Mouse (Mus musculus) heart, postnatal 25 days (tissue): ENCODE results near the gene Nrap. TPM values are rescaled to one million over a fixed set of nuclear protein-coding genes. Genes with fewer than 3 reads are reported as not detected.
A peak's percentile ranks its signal among the peaks of the same experiment; 100 is the strongest.
"Not testable (repeated sequence)": the region's sequence is repeated elsewhere in the genome, so short reads cannot be mapped to it uniquely, and the experiment has no call there.

ENCODE experiments used
- DNase-seq: peaks from one replicate; pipeline ENCODE4 v3.0.0; 2022; ENCODE audit warnings: low spot score
- intact Hi-C: fragments of 180-260 bp; cut with DNase I; formaldehyde crosslinking; loops from one replicate; pipeline ENCODE4 v1.15.1; 2025
- total RNA-seq, 2 experiments: library from RNA; stranded (reverse); gene quantifications; 2 replicates each; pipeline ENCODE4 v1.2.3; 2021

Nrap gene
- 100 to 1,000 TPM; 314 to 343 TPM for total RNA-seq

- no peak for DNase-seq
- intact Hi-C loops, result no loop called here
These were observed at the start of gene Nrap for GRCm38 (mm10) chr19:56389879-56390278. Nrap (minus strand) TSS chr19:56390037.

DNA sequence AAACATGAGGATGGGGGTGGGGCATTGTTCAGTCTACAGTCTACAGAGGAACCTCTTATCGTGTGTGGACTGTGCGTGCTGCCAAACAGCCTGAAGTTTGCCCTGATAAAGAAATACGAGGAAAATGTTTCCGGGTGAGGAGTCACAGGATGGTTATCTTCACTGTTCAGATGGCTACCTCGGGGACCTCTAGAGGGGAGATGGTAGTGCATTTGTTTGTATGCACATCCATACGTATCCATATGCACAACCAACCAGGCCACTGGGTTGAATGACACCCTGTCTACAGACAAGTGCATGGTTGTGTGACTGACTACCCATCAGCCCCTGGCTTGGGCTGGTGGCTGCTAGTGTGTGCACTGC, 49.2 kb upstream of the Nrap start:
- DNase-seq, result no peak
- intact Hi-C loops, result no loop called here

DNA sequence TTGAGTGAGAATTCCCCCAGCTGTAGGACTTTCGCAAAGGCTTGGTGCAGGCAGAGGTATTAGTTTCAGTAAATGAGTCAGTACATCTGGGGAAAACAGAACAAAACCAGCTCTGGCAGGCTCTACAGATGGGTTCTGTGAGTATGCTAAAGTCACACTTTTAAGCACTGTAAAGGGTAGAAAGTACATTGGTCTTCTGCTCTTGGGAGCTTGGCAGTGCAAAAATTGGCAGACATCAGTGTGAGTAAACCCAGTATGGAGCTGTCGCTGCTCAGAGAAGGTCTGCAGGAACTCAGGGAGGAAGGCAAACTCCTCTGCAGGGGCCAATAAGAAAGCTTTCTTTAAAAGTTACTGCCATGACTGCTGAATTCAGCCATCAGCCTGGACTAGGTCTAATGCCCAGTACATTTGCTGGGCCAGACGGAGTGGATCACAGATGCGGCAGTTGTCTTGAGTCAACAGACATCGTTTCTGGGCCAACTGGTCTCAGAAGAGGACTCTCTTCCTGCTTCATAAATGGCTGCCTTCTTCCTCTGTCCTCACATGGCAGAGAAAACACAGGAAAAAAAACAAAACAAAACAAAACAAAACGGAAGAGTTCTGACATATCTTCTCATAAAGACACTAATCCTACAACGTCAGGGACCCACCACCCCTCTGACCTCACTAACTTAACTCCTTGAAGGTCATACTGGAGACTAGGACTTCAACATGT, 48.7 kb upstream of the Nrap start:
- intact Hi-C loops, result no loop called here
- DNase-seq, result no peak

GRCm38 (mm10) chr19:56436380-56436779, 46.5 kb upstream of the Nrap start:
- no peak for DNase-seq
- intact Hi-C loops, result no loop called here

DNA sequence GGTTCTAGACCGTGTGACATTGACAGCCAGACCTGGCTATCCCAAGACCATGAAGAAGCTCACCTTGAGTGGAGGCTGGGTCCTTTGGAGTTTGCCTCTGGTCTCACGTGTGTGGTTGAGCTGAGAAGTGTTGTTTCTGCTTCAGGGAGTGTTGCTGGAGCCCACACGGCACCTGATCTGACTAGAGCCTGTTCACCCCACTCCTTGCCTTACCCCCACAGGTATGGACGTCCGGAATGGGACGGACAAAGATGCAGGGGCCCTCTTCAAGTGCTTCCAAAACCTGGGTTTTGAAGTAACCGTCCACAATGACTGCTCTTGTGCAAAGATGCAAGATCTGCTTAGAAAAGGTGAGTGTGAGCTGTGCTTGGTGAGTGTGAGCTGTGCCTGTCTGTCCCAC, 43.7 kb upstream of the Nrap start:
- no peak for DNase-seq
- intact Hi-C loops, result no loop called here

DNA sequence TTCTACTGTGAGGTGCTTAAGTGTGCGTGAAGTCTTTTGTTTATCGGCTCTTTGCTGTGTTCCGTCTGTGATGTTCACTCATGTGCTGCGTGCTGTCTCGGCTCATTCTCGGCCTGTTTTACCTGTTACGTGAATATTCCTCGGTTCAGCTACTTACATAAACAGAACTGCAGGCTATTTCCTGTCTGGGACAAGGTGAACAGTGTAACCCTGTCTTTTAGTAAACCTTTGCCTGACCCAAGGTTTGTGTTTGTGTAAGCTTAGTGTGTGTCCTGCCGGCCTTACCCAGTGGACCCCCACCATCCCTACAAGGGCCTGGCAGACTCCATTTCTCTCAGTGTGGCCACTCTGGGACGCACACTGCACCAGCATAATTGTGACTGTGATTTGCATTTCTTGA, 42.9 kb upstream of the Nrap start:
- intact Hi-C loops, result no loop called here

DNA sequence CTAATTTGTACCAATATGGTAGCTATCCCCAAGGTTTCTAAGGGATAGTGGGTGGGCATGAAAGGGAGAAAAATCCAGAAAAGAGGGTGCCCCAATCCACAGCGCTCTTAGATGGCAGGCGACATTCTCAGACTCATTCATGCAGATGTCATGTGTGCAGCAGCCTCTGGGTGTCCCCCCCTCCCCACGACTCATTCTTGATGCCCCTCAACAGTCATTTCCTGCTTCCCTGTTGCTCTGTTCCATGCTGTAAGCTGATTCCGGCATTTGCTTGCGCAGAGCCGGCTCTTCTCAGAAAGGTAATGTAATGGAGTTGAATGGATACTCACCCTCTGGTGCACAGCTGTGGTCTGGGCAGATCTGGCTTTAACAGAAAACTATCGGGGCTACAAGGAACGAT, 40.5 kb upstream of the Nrap start:
- intact Hi-C loops, result no loop called here

More for the DNA sequence above, 42.9 kb upstream of the Nrap start:
- DNase-seq, result no peak

GRCm38 (mm10) chr19:56425492-56425891, 35.7 kb upstream of the Nrap start:
- intact Hi-C loops, result loop anchor here (10.0 kb wide), 1 partner anchor 389 kb away; no protein-coding TSS in a partner anchor

More for the DNA sequence above, 40.5 kb upstream of the Nrap start:
- DNase-seq, result no peak

GRCm38 (mm10) chr19:56424606-56425395, 35.0 kb upstream of the Nrap start:
- intact Hi-C loops, result loop anchor here (5.0 to 10.0 kb wide), 3 partner anchors 352 to 482 kb away; no protein-coding TSS in a partner anchor
- no peak for DNase-seq

More at GRCm38 (mm10) chr19:56425492-56425891, 35.7 kb upstream of the Nrap start:
- no peak for DNase-seq

DNA sequence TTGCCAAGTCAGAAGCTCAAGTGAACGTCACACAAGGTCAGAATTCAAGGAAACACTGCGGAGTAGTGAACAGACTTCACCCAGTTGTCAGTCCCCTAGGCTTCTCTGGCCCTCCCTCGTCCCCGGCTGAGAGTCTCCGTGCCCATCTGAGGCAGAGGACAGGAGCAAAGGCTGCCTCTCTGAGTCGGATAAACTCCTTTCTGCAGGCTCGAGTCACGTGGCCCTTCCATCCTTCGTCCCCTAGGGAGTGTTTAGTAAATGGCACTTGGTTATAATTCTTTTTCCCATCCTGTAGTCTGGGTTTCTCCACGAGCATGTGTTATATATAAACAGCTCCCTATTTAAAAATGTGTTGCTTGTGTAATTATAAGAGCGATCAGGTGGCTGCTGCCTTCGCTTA, 33.5 kb upstream of the Nrap start:
- intact Hi-C loops, result loop anchor here (5.0 to 10.0 kb wide), 3 partner anchors 354 to 484 kb away; no protein-coding TSS in a partner anchor
- no peak for DNase-seq

DNA sequence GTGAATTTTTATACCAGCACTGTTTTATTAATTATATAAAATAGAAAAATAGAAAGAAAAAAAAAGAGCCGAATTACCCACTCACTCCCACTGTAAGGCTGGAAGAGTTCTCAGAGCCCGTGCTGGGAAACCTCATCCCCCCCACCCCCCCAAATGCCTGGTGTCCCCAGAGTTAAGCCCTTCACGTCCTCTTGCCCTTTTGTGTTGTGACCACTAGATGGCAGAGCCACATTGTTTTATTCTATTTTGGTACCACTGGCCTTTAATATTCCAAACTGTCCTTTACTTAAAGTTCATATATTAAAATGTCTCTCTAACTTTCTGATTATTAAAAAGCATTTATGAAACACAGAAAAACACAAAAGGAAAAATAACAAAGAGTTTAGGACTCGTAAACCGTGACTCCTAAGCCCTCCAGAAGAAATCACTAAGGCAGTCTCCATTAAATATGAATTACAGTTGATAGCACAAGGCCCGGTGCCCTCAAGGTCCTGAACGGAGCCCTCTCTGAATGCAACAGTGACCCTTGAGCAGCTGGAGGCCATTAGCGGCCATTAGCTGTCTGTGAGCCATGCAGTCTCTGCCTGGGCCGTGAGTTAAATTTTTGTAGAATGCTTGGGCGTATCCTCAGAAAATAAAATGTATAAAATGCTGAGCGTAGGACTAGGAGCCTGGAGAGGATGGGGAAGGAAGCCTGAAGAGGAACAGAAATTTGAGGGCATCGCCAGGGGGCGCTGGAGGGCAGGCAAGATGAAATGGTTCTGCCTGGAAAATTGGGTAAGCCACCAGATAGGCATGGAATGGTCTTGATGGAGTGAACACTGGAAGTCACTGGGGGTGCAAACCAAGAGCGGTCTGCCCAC, 32.9 kb upstream of the Nrap start:
- intact Hi-C loops, result loop anchor here (1.0 to 10.0 kb wide), 4 partner anchors 143 to 485 kb away; no protein-coding TSS in a partner anchor
- DNase-seq, result peak; percentile 61

- no peak for DNase-seq
- intact Hi-C loops, result loop anchor here (5.0 to 10.0 kb wide), 3 partner anchors 357 to 487 kb away; no protein-coding TSS in a partner anchor
These were observed 30.5 kb upstream of the Nrap start for GRCm38 (mm10) chr19:56420345-56420744.

GRCm38 (mm10) chr19:56419452-56419851, 29.6 kb upstream of the Nrap start:
- intact Hi-C loops, result no loop called here
- no peak for DNase-seq

DNA sequence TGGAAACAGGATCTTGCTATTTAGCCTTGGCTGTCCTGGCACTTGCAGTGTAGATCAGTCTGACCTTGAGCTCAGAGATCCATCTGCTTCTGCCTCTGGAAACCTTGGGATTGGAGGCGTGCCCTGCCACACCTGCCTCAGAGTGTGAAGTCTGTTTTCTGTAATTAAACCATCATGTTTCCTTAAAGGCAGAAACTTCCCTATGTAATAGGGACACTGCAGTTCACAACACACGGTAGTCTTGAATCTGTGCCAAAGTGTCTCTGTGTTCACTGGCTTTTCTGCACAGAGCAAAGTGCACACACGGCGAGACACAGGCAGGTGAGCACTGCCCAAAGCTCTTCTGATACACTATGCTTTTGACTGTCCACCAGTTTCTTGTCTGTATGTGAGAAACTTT, 28.6 kb upstream of the Nrap start:
- intact Hi-C loops, result no loop called here
- DNase-seq, result no peak

DNA sequence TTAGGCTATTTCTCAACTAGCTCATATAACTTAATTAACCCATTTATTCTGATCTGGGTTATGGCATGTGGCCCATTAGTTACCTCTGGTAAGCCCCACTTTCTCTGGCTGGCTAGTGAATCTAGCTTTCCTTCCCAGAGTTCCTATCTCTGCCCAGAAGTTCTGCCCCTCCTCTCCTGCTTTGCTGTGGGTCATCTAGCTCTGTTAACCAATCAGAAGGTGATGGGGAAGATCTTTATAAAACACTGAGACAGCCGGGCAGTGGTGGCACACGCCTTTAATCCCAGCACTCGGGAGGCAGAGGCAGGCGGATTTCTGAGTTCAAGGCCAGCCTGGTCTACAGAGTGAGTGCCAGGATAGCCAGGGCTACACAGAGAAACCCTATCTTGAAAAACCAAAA, 20.0 kb upstream of the Nrap start:
- DNase-seq, intact Hi-C loops: not testable (repeated sequence)

DNA sequence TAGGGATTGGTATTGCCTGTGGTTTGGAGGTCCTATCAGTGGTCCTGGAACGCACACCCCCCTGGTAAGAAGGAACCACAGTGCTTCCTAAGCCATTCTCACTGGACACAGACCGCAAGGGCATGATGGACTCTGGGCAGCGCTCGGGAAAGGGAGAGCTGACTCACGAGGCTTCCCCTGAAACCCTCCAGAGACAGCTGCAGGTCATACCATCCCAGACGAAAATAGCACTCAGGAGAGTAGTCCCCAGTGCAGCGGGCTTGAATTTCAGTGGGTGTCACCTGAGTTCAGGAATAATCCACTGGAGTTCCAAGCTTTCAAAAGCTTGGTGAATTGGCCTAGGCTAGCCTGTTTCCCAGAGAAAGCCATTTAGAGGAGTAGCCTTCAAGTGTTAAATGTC, 16.7 kb upstream of the Nrap start:
- no peak for DNase-seq
- intact Hi-C loops, result no loop called here

GRCm38 (mm10) chr19:56405824-56406223, 16.0 kb upstream of the Nrap start:
- intact Hi-C loops, result no loop called here

DNA sequence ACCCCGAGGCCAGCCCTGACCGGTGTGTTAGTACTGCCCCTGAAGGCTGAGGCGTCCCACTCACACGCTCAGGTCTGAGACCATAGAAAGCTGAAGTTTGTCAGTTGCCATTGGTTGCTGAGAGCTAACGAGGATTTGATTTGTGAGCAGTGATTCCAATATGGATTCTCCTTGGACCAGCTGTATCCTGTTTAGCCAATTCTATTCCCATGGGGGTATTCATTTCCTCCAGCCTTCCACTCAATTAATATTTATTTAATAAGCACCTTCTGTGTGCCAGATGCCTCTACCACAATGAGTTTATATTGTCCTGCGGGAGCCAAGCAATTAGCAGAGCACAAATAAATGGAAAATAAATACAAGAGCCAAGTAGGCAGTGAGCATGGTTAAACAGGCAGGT, 12.0 kb upstream of the Nrap start:
- intact Hi-C loops, result no loop called here
- no peak for DNase-seq

More at GRCm38 (mm10) chr19:56405824-56406223, 16.0 kb upstream of the Nrap start:
- no peak for DNase-seq

DNA sequence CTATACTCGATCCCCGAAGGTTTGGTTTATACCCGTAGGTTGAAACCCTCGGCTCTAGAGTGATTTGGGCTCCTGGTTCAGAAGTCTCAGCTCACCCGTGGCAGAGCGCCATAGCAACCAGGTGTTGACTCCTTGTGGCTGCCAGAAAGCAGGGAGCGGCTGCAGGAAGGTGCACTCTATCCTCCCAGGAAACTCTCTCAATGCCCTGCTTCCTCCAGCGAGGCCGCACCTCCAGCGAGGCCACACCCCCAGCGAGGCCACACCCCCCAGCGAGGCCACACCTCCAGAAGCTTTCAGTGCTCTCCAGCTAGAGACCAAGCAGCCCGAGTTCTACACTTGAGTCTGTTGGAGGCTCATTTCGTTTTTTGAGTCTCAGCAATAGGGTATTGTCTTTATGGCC, 10.4 kb upstream of the Nrap start:
- peak; percentile 65 for DNase-seq
- intact Hi-C loops, result no loop called here

- intact Hi-C loops, result loop anchor here (5.0 kb wide), 1 partner anchor 41 kb away; no protein-coding TSS in a partner anchor
These were observed 8.6 kb upstream of the Nrap start for GRCm38 (mm10) chr19:56398528-56398795.

More at GRCm38 (mm10) chr19:56398528-56398795, 8.6 kb upstream of the Nrap start:
- no peak for DNase-seq
